Mouse (Mus musculus) embryo, embryonic 11.5 days (tissue): ENCODE data around the gene Ptgr1.

Experiments
- DNase-seq: peaks from one replicate; pipeline ENCODE4 v3.0.0-alpha.2; 2012; ENCODE audit warnings: low read depth, low spot score

Ptgr1 gene

GRCm38 (mm10) chr4:58926120-58926519 is 60.8 kb downstream of the Ptgr1 start:
- no peak for DNase-seq

DNA sequence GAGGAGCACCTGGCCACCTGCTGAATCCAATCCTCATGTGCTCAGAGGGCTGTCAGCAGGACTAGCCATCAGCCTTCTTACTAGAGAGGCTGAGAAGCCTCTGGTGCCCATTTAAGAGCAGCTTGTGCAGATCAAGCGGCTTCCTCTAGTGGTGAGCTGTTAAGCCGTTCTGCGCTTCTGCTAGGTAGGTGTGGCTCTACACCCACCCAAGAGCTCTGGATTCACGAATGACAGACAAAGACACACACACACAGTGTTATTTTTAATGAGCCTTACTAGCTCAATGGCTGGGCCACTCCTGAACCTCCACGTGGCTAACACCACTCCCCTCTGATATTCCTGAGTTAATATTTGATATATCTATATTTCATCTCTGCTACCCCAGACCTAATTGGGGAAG is 61.3 kb downstream of the Ptgr1 start:
- DNase-seq: no peak

DNA sequence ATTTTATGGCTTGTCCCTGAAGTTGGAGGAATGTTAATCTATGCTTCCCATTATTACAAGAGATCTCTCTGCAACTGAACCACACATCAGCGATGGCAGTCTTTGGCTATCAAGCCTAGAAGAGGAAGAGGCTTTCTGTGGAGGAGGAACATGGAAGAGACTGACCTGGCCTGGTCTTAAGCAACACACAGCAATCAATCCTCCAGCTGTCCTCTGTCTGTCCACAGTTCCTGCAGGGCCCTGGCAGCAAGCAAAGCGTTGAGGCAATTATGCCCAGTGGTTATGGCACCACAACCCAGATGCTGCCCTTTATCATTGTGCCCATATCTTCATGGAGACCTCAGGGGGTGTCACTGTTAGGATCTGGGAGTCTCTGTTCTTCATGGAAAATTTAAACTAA is 63.0 kb downstream of the Ptgr1 start:
- no peak for DNase-seq
